In genomic region chr4:76450351-76451018, GRCm38 (mm10) we compare ENCODE assay signal across 8 mouse cellular contexts.
DNase-seq lines count a peak whose midpoint lies in the region; ATAC-seq and TF ChIP-seq lines count a peak whose summit lies in the region.

No protein-coding gene starts in this region.

- H3K27ac ChIP-seq in ES-E14 (ENCODE audit: insufficient read depth, low read depth, low read length, poor library complexity, severe bottlenecking) = no peak overlapping the region
- peak overlapping the region; percentile 94 for H3K27ac ChIP-seq in forebrain, embryonic 12.5 days

- H3K4me3 ChIP-seq in ES-E14 (ENCODE audit: insufficient read depth in 1 of 2, low read depth in 1 of 2, low read length in 2 of 2, poor library complexity in 1 of 2, severe bottlenecking in 1 of 2) = peak overlapping the region; percentile 61 to 85
- H3K4me3 ChIP-seq in forebrain, embryonic 12.5 days (replicated peaks) = peak overlapping the region; percentile 77

- intact Hi-C loops in left cerebral cortex, postnatal 14 days (cut with DNase I) = loop anchor here (5.0 kb wide), 1 partner anchor 1173 kb away; the partner anchor contains the start of gene Dmac1

- in situ Hi-C loops in ES-E14 (cut with MboI; ENCODE audit: low sequenced_read_pairs in 2 of 2, unreplicated experiment in 2 of 2) = no loop called here

- no peaks in the 10 kb centered on the region for H3K4me1 ChIP-seq in ES-E14 (ENCODE audit: control insufficient read depth in 2 of 2, insufficient read depth in 2 of 2, low read length in 2 of 2, poor library complexity in 1 of 2)
- H3K4me1 ChIP-seq in forebrain, embryonic 12.5 days = peaks cover 8% of the 10 kb centered on the region; the same call in 1 of the 2 replicates

- H3K4me2 ChIP-seq in forebrain, embryonic 12.5 days = peak overlapping the region; percentile 81

- peaks cover 4% of the 10 kb centered on the region; the same call in 1 of the 2 replicates for H3K27me3 ChIP-seq in forebrain, embryonic 12.5 days

- peak; percentile 65 for ATAC-seq in cerebellum, adult (ENCODE audit: insufficient number of reproducible peaks, low FRiP score, low TSS enrichment)
- ATAC-seq in forebrain, embryonic 12.5 days (ENCODE audit: low FRiP score) = peak; percentile 84
- ATAC-seq in megakaryocyte progenitor cell, adult 5-6 weeks (replicated peaks; ENCODE audit: poor library complexity) = 0 out of 2 replicates have a peak, but pooled peaks have one; percentile 27

- peak overlapping the region; percentile 71 for H3K9ac ChIP-seq in ES-E14 (ENCODE audit: insufficient read depth, low read depth, low read length, poor library complexity, severe bottlenecking)
- H3K9ac ChIP-seq in forebrain, embryonic 12.5 days = peak overlapping the region; percentile 88

- H3K36me3 ChIP-seq in ES-E14 (ENCODE audit: control insufficient read depth, insufficient read depth, low read length, poor library complexity, severe bottlenecking) = no peaks in the 10 kb centered on the region
- H3K36me3 ChIP-seq in forebrain, embryonic 12.5 days (replicated peaks) = no peaks in the 10 kb centered on the region

- under 1% methylated on average over 26 of the region's 34 CpGs for WGBS in forebrain, embryonic 12.5 days

- H3K9me3 ChIP-seq in ES-E14 (ENCODE audit: control insufficient read depth, insufficient read depth, low read depth, low read length) = no peaks in the 10 kb centered on the region
- H3K9me3 ChIP-seq in forebrain, embryonic 12.5 days = no peaks in the 10 kb centered on the region

- DNase-seq in ES-E14 (ENCODE audit: low read depth, low spot score) = no peak
- peak; percentile 63 for DNase-seq in heart, postnatal 4 days
- peak; percentile 45 to 59 for DNase-seq in left cerebral cortex, postnatal 14 days (ENCODE audit: low spot score in 2 of 2)
- peak; percentile 78 for DNase-seq in right cerebral cortex, postnatal 4 days
- no peak for DNase-seq in thymus, postnatal 14 days

TF ChIP-seq in ES-E14, 5 proteins besides CTCF, POLR2A, EP300 and RAD21:
- TF ChIP-seq HCFC1 (IDR thresholded peaks at IDR 0.05; ENCODE audit: borderline replicate concordance, insufficient read depth, low read length) = no peak
- TF ChIP-seq ZNF384 (IDR thresholded peaks at IDR 0.05; ENCODE audit: low read depth, low read length) = no peak
- TF ChIP-seq ZC3H11A (IDR thresholded peaks at IDR 0.05; ENCODE audit: borderline replicate concordance, low read depth, low read length) = no peak
- TF ChIP-seq CHD2 (IDR thresholded peaks at IDR 0.05; ENCODE audit: low read depth, low read length) = no peak
- TF ChIP-seq MAFK (IDR thresholded peaks at IDR 0.05; ENCODE audit: insufficient read depth, low read depth, low read length) = no peak

Comparison
In these comparisons a context has a peak if more than half of its experiments do, and no peak if none do; other contexts are left out.
1. DNase-seq: peak in heart, postnatal 4 days (single experiment), left cerebral cortex, postnatal 14 days (2 of 2) and right cerebral cortex, postnatal 4 days (single experiment); none in ES-E14 (single experiment) and thymus, postnatal 14 days (single experiment).
2. ATAC-seq: peak in every context shown above with its lines; median percentile 84 in forebrain, embryonic 12.5 days; 65 in cerebellum, adult; 27 in megakaryocyte progenitor cell, adult 5-6 weeks.